Mouse (Mus musculus) fibroblast of lung, adult 2 months (primary cell): ENCODE results near the gene Ctsh.
"Not testable (repeated sequence)": the region's sequence is repeated elsewhere in the genome, so short reads cannot be mapped to it uniquely, and the experiment has no call there.

ENCODE experiments used
- DNase-seq: peaks from one replicate; pipeline ENCODE4 v3.0.0-alpha.2; 2011; ENCODE audit warnings: low read depth

Gene Ctsh

GRCm38 (mm10) chr9:90059828-90060573 is 6.0 kb downstream of the Ctsh start:
- no peak for DNase-seq

GRCm38 (mm10) chr9:90060574-90060875 is 6.6 kb downstream of the Ctsh start:
- DNase-seq: no peak

GRCm38 (mm10) chr9:90060932-90061331 is 7.0 kb downstream of the Ctsh start:
- not testable (repeated sequence) for DNase-seq

- DNase-seq: no peak
Measured at GRCm38 (mm10) chr9:90067341-90067740, 13.4 kb downstream of the Ctsh start.

- DNase-seq: no peak
Measured at GRCm38 (mm10) chr9:90068786-90069185, 14.8 kb downstream of the Ctsh start.

GRCm38 (mm10) chr9:90069485-90069884 is 15.5 kb downstream of the Ctsh start:
- DNase-seq: no peak

- DNase-seq: no peak
Measured at GRCm38 (mm10) chr9:90070174-90070573, 16.2 kb downstream of the Ctsh start.

GRCm38 (mm10) chr9:90075336-90075735 is 21.4 kb downstream of the Ctsh start:
- DNase-seq: no peak

GRCm38 (mm10) chr9:90076131-90076530 is 22.2 kb downstream of the Ctsh start:
- DNase-seq: no peak

GRCm38 (mm10) chr9:90076849-90077461 is 23.0 kb downstream of the Ctsh start:
- DNase-seq: no peak

- not testable (repeated sequence) for DNase-seq
Measured at GRCm38 (mm10) chr9:90081961-90082360, 28.0 kb downstream of the Ctsh start.

GRCm38 (mm10) chr9:90082992-90083391 is 29.0 kb downstream of the Ctsh start:
- no peak for DNase-seq

- DNase-seq: no peak
Measured at GRCm38 (mm10) chr9:90084152-90084551, 30.2 kb downstream of the Ctsh start.

GRCm38 (mm10) chr9:90084766-90085468 is 31.0 kb downstream of the Ctsh start:
- DNase-seq: no peak

GRCm38 (mm10) chr9:90087906-90088485 is 34.0 kb downstream of the Ctsh start:
- no peak for DNase-seq

GRCm38 (mm10) chr9:90089339-90090104 is 35.6 kb downstream of the Ctsh start:
- no peak for DNase-seq

GRCm38 (mm10) chr9:90098934-90099333 is 45.0 kb downstream of the Ctsh start:
- DNase-seq: no peak

- no peak for DNase-seq
Measured at GRCm38 (mm10) chr9:90100760-90101159, 46.8 kb downstream of the Ctsh start.

- DNase-seq: no peak
Measured at GRCm38 (mm10) chr9:90105462-90105861, 51.5 kb downstream of the Ctsh start.

- no peak for DNase-seq
Measured at GRCm38 (mm10) chr9:90106915-90107314, 53.0 kb downstream of the Ctsh start.

- no peak for DNase-seq
Measured at GRCm38 (mm10) chr9:90108272-90108671, 54.3 kb downstream of the Ctsh start.

GRCm38 (mm10) chr9:90109386-90109785 is 55.4 kb downstream of the Ctsh start:
- DNase-seq: no peak
